Mouse (Mus musculus) forebrain, embryonic 11.5 days (tissue): ENCODE results near the gene Scube1. TPM values are rescaled to one million over a fixed set of nuclear protein-coding genes. Genes with fewer than 3 reads are reported as not detected.
A peak's percentile ranks its signal among the peaks of the same experiment; 100 is the strongest.

Source experiments
- ATAC-seq: fragments of 200-750 bp; cut with Nextera tagmentation; replicated peaks from 2 replicates; pipeline ENCODE4 v1.8.0; 2017; ENCODE audit warnings: moderate TSS enrichment; ENCODE audit not compliant: low FRiP score
- DNase-seq: peaks from one replicate; pipeline ENCODE4 v3.0.0-alpha.2; 2017; ENCODE audit warnings: low spot score
- H3K27ac ChIP-seq: fragments of 300-500 bp; sonication (generic); 2 replicates; pipeline ENCODE4 v1.5.1; 2014; ENCODE audit warnings: low read depth, low read length
- H3K27me3 ChIP-seq: fragments of 300-500 bp; sonication (generic); 2 replicates; pipeline ENCODE4 v1.6.1; 2014; ENCODE audit warnings: mild to moderate bottlenecking, low read length, mixed read lengths; ENCODE audit not compliant: control insufficient read depth, insufficient read depth
- H3K36me3 ChIP-seq: fragments of 300-500 bp; sonication (generic); 2 replicates; pipeline ENCODE4 v1.6.1; 2014; ENCODE audit warnings: mild to moderate bottlenecking, low read length, moderate library complexity, mixed read lengths; ENCODE audit not compliant: control insufficient read depth, insufficient read depth
- H3K4me1 ChIP-seq: fragments of 300-500 bp; sonication (generic); replicated peaks from 2 replicates; pipeline ENCODE4 v1.6.1; 2014; ENCODE audit warnings: low read length, mixed read lengths; ENCODE audit not compliant: control insufficient read depth, insufficient read depth
- H3K4me2 ChIP-seq: fragments of 300-500 bp; sonication (generic); 2 replicates; pipeline ENCODE4 v1.6.1; 2014; ENCODE audit warnings: low read depth, mild to moderate bottlenecking, low read length, moderate library complexity, mixed read lengths; ENCODE audit not compliant: severe bottlenecking
- H3K4me3 ChIP-seq: fragments of 300-500 bp; sonication (generic); 2 replicates; pipeline ENCODE4 v1.5.1; 2014; ENCODE audit warnings: low read depth, low read length
- H3K9ac ChIP-seq: fragments of 300-500 bp; sonication (generic); 2 replicates; pipeline ENCODE4 v1.6.1; 2014; ENCODE audit warnings: low read length
- H3K9me3 ChIP-seq: fragments of 300-500 bp; sonication (generic); 2 replicates; pipeline ENCODE4 v1.6.1; 2016; ENCODE audit warnings: low read length, mixed read lengths; ENCODE audit not compliant: control insufficient read depth
- WGBS: fragments of 180-500 bp; shearing (Covaris S2); extraction: QIAGEN DNeasy Blood & Tissue Kit; methylation state at CpG from one replicate; pipeline ENCODE4 v1.1.7; 2014; 5-methylcytosine and 5-hydroxymethylcytosine counted together
- polyA plus RNA-seq: library from polyadenylated mRNA; unstranded; fragments of >200 nt; fragmentation: Nextera tagmentation; extraction: Ambion mirVana; gene quantifications from 2 replicates; pipeline ENCODE4 v1.2.1, GENCODE M21; 2014

Gene Scube1
- polyA plus RNA-seq, 1 experiment from 2014 or later = 38.0 TPM

- H3K4me2 ChIP-seq = peak overlapping the region; percentile 86
- H3K27me3 ChIP-seq = no peaks in the 10 kb centered on the region; the same call in 1 of the 2 replicates
- no peak overlapping the region for H3K4me3 ChIP-seq
- ATAC-seq (peak; percentile 16; the same call in 1 of the 2 replicates), DNase-seq (peak; percentile 64)
- H3K36me3 ChIP-seq = no peaks in the 10 kb centered on the region
- peak overlapping the region; percentile 53 for H3K27ac ChIP-seq
- no peaks in the 10 kb centered on the region for H3K9me3 ChIP-seq
- WGBS = 3% methylated on average over 28 of the region's 28 CpGs
- H3K4me1 ChIP-seq = peaks cover 13% of the 10 kb centered on the region
- H3K9ac ChIP-seq = peak overlapping the region; percentile 35; the same call in 1 of the 2 replicates
Measured at GRCm38 (mm10) chr15:83725556-83726200, 857 bp upstream of the Scube1 start.

GRCm38 (mm10) chr15:83724160-83724885, 498 bp downstream of the Scube1 start:
- Histone ChIP-seq H3K4me3 (peak overlapping the region; percentile 69), H3K4me2 (peak overlapping the region; percentile 86), H3K9ac (peak overlapping the region; percentile 64), H3K36me3 (no peaks in the 10 kb centered on the region), H3K27ac (peak overlapping the region; percentile 37; the same call in 1 of the 2 replicates), H3K9me3 (no peaks in the 10 kb centered on the region), H3K27me3 (no peaks in the 10 kb centered on the region; the same call in 1 of the 2 replicates), H3K4me1 (peaks cover 13% of the 10 kb centered on the region)
- ATAC-seq (peak; percentile 49), DNase-seq (no peak)
- under 1% methylated on average over 61 of the region's 61 CpGs for WGBS

GRCm38 (mm10) chr15:83715582-83716228, 9.1 kb downstream of the Scube1 start:
- peaks cover 6% of the 10 kb centered on the region for H3K4me1 ChIP-seq
- 22% methylated on average over 6 of the region's 6 CpGs for WGBS

GRCm38 (mm10) chr15:83712798-83713197, 12.0 kb downstream of the Scube1 start:
- H3K4me3 ChIP-seq = no peak overlapping the region
- peaks cover 19% of the 10 kb centered on the region for H3K4me1 ChIP-seq
- H3K27ac ChIP-seq = no peak overlapping the region
- H3K4me2 ChIP-seq = no peak overlapping the region
- WGBS = 74% methylated on average over 10 of the region's 10 CpGs
- H3K27me3 ChIP-seq = no peaks in the 10 kb centered on the region
- DNase-seq = no peak
- no peaks in the 10 kb centered on the region; the same call in 1 of the 2 replicates for H3K36me3 ChIP-seq
- ATAC-seq = no peak
- H3K9ac ChIP-seq = no peak overlapping the region
- no peaks in the 10 kb centered on the region for H3K9me3 ChIP-seq

More at GRCm38 (mm10) chr15:83715582-83716228, 9.1 kb downstream of the Scube1 start:
- Histone ChIP-seq H3K27me3 (peaks cover 2% of the 10 kb centered on the region; the same call in 1 of the 2 replicates), H3K9ac (no peak overlapping the region), H3K27ac (0 out of 2 replicates have a peak overlapping the region, but pooled peaks have one; percentile 18), H3K36me3 (no peaks in the 10 kb centered on the region; the same call in 1 of the 2 replicates), H3K9me3 (no peaks in the 10 kb centered on the region), H3K4me2 (0 out of 2 replicates have a peak overlapping the region, but pooled peaks have one; percentile 5), H3K4me3 (no peak overlapping the region)
- ATAC-seq (0 out of 2 replicates have a peak, but pooled peaks have one; percentile 35), DNase-seq (peak; percentile 67)

GRCm38 (mm10) chr15:83712361-83712760, 12.5 kb downstream of the Scube1 start:
- no peaks in the 10 kb centered on the region for H3K27me3 ChIP-seq
- H3K9me3 ChIP-seq = no peaks in the 10 kb centered on the region
- 94% methylated on average over 5 of the region's 5 CpGs for WGBS
- H3K4me2 ChIP-seq = no peak overlapping the region
- no peak overlapping the region for H3K27ac ChIP-seq
- no peak overlapping the region for H3K4me3 ChIP-seq
- no peak for ATAC-seq
- H3K9ac ChIP-seq = no peak overlapping the region
- no peaks in the 10 kb centered on the region; the same call in 1 of the 2 replicates for H3K36me3 ChIP-seq
- DNase-seq = no peak
- peaks cover 19% of the 10 kb centered on the region for H3K4me1 ChIP-seq

GRCm38 (mm10) chr15:83709889-83710774, 14.7 kb downstream of the Scube1 start:
- no peak overlapping the region for H3K9ac ChIP-seq
- peaks cover 19% of the 10 kb centered on the region for H3K4me1 ChIP-seq
- peak; percentile 69 for ATAC-seq
- WGBS = 7% methylated on average over 23 of the region's 23 CpGs
- no peaks in the 10 kb centered on the region for H3K9me3 ChIP-seq
- peak overlapping the region; percentile 63 for H3K27ac ChIP-seq
- DNase-seq = peak; percentile 73
- no peaks in the 10 kb centered on the region for H3K36me3 ChIP-seq
- H3K4me3 ChIP-seq = no peak overlapping the region
- peak overlapping the region; percentile 16; the same call in 1 of the 2 replicates for H3K4me2 ChIP-seq
- no peaks in the 10 kb centered on the region for H3K27me3 ChIP-seq

GRCm38 (mm10) chr15:83706528-83707199, 18.2 kb downstream of the Scube1 start:
- Histone ChIP-seq H3K27me3 (no peaks in the 10 kb centered on the region), H3K4me3 (no peak overlapping the region), H3K36me3 (peaks cover 3% of the 10 kb centered on the region; the same call in 1 of the 2 replicates), H3K9ac (no peak overlapping the region), H3K4me2 (no peak overlapping the region), H3K9me3 (no peaks in the 10 kb centered on the region; the same call in 1 of the 2 replicates), H3K4me1 (peaks cover 16% of the 10 kb centered on the region), H3K27ac (no peak overlapping the region)
- no peak for ATAC-seq
- DNase-seq = no peak
- 41% methylated on average over 9 of the region's 10 CpGs for WGBS
